Comparison of ENCODE assay signal across 26 mouse cellular contexts in genomic region chr1:133541996-133542775, GRCm38 (mm10).
DNase-seq lines count a peak whose midpoint lies in the region; ATAC-seq and TF ChIP-seq lines count a peak whose summit lies in the region.
"Had no signal": no experiment of that assay in that cellular context is flagged by ENCODE, and none has a peak within 500 bp of the region (broad histone marks: within the 10 kb centered on the region; RNA-seq: fewer than 3 reads in every experiment).

No protein-coding gene starts in this region.

- DNase-seq in CD4-positive helper T cell, adult 2 months (ENCODE audit: low read depth, low spot score): peak; percentile 22
- DNase-seq in CD8-positive naive resting alpha-beta T cell, adult 2 months (ENCODE audit: low read depth in 2 of 2, low spot score in 2 of 2): peak; percentile 13 to 24
- DNase-seq in thymus, adult 18-20 months: peak; percentile 41 to 70
- DNase-seq in thymus, postnatal 25 days: peak; percentile 73
- no peak for DNase-seq in cerebellum, adult 9-10 months
- DNase-seq in stomach, postnatal 0 days (ENCODE audit: low spot score): no peak
- no peak for DNase-seq in frontal cortex, postnatal 25 days (ENCODE audit: low spot score in 2 of 2)
- DNase-seq: adrenal gland, postnatal 10 days; B cell, adult 2 months; cerebellum, adult 11 months; cerebellum, postnatal 14 days; gastrocnemius, postnatal 36 days; heart, adult 2 months; kidney, adult 18-20 months; layer of hippocampus, postnatal 36 days; liver; lung, embryonic 14.5 days; lung, postnatal 14 days; midbrain, embryonic 14.5 days; right cerebral cortex, postnatal 4 days had no signal

- no peaks in the 10 kb centered on the region for H3K27me3 ChIP-seq in stomach, postnatal 0 days (ENCODE audit: control insufficient read depth, insufficient read depth, low read length)
- H3K27me3 ChIP-seq: heart, embryonic 12.5 days; kidney, embryonic 15.5 days; liver, embryonic 15.5 days had no signal

- H3K4me1 ChIP-seq in stomach, postnatal 0 days (replicated peaks; ENCODE audit: control insufficient read depth, insufficient read depth): no peaks in the 10 kb centered on the region
- H3K4me1 ChIP-seq: heart, embryonic 12.5 days; kidney, embryonic 15.5 days; liver, embryonic 15.5 days had no signal

- no peaks in the 10 kb centered on the region for H3K9me3 ChIP-seq in stomach, postnatal 0 days (ENCODE audit: control insufficient read depth, low read length)
- H3K9me3 ChIP-seq: G1E; heart, embryonic 12.5 days; kidney, embryonic 15.5 days; liver, embryonic 15.5 days had no signal

- no peak for ATAC-seq in stomach, postnatal 0 days (ENCODE audit: low FRiP score, low TSS enrichment)
- ATAC-seq: forebrain, embryonic 14.5 days had no signal

- 66% methylated on average over 15 of the region's 15 CpGs for WGBS in stomach, postnatal 0 days

- no peak overlapping the region for H3K27ac ChIP-seq in stomach, postnatal 0 days (replicated peaks)
- H3K27ac ChIP-seq: heart, adult 2 months; hindbrain, embryonic 14.5 days; kidney, embryonic 15.5 days; liver, embryonic 15.5 days had no signal

- TF ChIP-seq EP300 in stomach, postnatal 0 days (optimal IDR thresholded peaks at IDR 0.05): no peak

- no peak overlapping the region for H3K4me2 ChIP-seq in stomach, postnatal 0 days (replicated peaks; ENCODE audit: low read depth)
- H3K4me2 ChIP-seq: heart, embryonic 12.5 days; hindbrain, embryonic 14.5 days; kidney, embryonic 15.5 days; liver, embryonic 15.5 days; lung, embryonic 14.5 days had no signal

- no peak overlapping the region for H3K9ac ChIP-seq in stomach, postnatal 0 days (ENCODE audit: low read length)
- H3K9ac ChIP-seq: heart, embryonic 12.5 days; hindbrain, embryonic 14.5 days; kidney, embryonic 15.5 days; liver, embryonic 15.5 days; lung, embryonic 14.5 days had no signal

- TF ChIP-seq CTCF in stomach, postnatal 0 days (IDR thresholded peaks at IDR 0.05; ENCODE audit: low read depth): no peak

- H3K36me3 ChIP-seq in stomach, postnatal 0 days (ENCODE audit: control insufficient read depth, insufficient read depth, low read length): no peaks in the 10 kb centered on the region
- H3K36me3 ChIP-seq: G1E; heart, embryonic 12.5 days; kidney, embryonic 15.5 days; liver, embryonic 15.5 days had no signal

- no peak overlapping the region for H3K4me3 ChIP-seq in stomach, postnatal 0 days (ENCODE audit: low read depth, low read length)
- H3K4me3 ChIP-seq: heart, adult 2 months; heart, embryonic 12.5 days; kidney, embryonic 15.5 days; liver, embryonic 15.5 days had no signal

Comparison
In these comparisons a context has a peak if more than half of its experiments do, and no peak if none do; other contexts are left out.
1. DNase-seq: peak in CD4-positive helper T cell, adult 2 months (single experiment), CD8-positive naive resting alpha-beta T cell, adult 2 months (2 of 2), thymus, adult 18-20 months (2 of 2) and thymus, postnatal 25 days (single experiment); none in cerebellum, adult 9-10 months (single experiment), stomach, postnatal 0 days (single experiment) and frontal cortex, postnatal 25 days (0 of 2).